Mouse (Mus musculus) liver, embryonic 15.5 days (tissue): ENCODE data around the gene Gm49353. TPM values are rescaled to one million over a fixed set of nuclear protein-coding genes. Genes with fewer than 3 reads are reported as not detected.

Experiments
- ATAC-seq: fragments of 200-750 bp; cut with Nextera tagmentation; 2 replicates; pipeline ENCODE4 v1.8.0; 2017; ENCODE audit warnings: moderate number of reproducible peaks, mild to moderate bottlenecking, moderate library complexity; ENCODE audit not compliant: insufficient read depth
- H3K27ac ChIP-seq: fragments of 300-500 bp; sonication (generic); replicated peaks from 2 replicates; pipeline ENCODE4 v1.5.1; 2015; ENCODE audit warnings: mild to moderate bottlenecking, inconsistent platforms
- H3K27me3 ChIP-seq: fragments of 300-500 bp; sonication (generic); 2 replicates; pipeline ENCODE4 v1.6.1; 2015; ENCODE audit warnings: mild to moderate bottlenecking, inconsistent platforms
- H3K36me3 ChIP-seq: fragments of 300-500 bp; sonication (generic); replicated peaks from 2 replicates; pipeline ENCODE4 v1.6.1; 2015; ENCODE audit warnings: moderate library complexity, mild to moderate bottlenecking, inconsistent platforms
- H3K4me1 ChIP-seq: fragments of 300-500 bp; sonication (generic); replicated peaks from 2 replicates; pipeline ENCODE4 v1.6.1; 2015; ENCODE audit warnings: inconsistent platforms
- H3K4me2 ChIP-seq: fragments of 300-500 bp; sonication (generic); 2 replicates; pipeline ENCODE4 v1.6.1; 2015; ENCODE audit warnings: moderate library complexity, mild to moderate bottlenecking, inconsistent platforms
- H3K4me3 ChIP-seq: fragments of 300-500 bp; sonication (generic); replicated peaks from 2 replicates; pipeline ENCODE4 v1.5.1; 2015; ENCODE audit warnings: mild to moderate bottlenecking, inconsistent platforms
- H3K9ac ChIP-seq: fragments of 300-500 bp; sonication (generic); 2 replicates; pipeline ENCODE4 v1.6.1; 2015; ENCODE audit warnings: moderate library complexity, mild to moderate bottlenecking, inconsistent platforms
- H3K9me3 ChIP-seq: fragments of 300-500 bp; sonication (generic); replicated peaks from 2 replicates; pipeline ENCODE4 v1.6.1; 2016; ENCODE audit warnings: inconsistent platforms
- WGBS: fragments of 180-500 bp; shearing (Covaris S2); methylation state at CpG from one replicate; pipeline ENCODE4 v1.1.7; 2015; ENCODE audit warnings: mixed read lengths; ENCODE audit not compliant: insufficient replicate concordance; 5-methylcytosine and 5-hydroxymethylcytosine counted together
- polyA plus RNA-seq: library from polyadenylated mRNA; unstranded; fragments of >200 nt; fragmentation: Nextera tagmentation; extraction: Ambion mirVana; gene quantifications from 2 replicates; pipeline ENCODE4 v1.2.1, GENCODE M21; 2015

The Gm49353 gene
- polyA plus RNA-seq, 1 experiment from 2014 or later, result not detected

DNA sequence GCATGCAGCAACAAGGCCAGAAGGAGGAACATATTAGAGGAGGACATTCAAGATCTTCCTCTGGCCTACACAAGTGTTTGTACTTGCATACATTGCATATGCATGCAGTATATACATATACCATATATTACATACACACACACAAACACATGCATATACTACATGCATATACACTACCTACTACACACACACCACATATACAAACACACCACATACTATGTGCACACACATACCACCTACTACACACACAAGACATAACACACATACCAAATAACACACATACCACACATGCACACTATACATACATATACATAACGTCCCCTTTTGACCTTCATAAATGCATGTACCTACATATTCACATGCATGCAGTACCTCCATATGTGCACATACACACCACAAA lies 1.9 kb downstream of the Gm49353 start:
- H3K4me1 ChIP-seq, result no peaks in the 10 kb centered on the region
- H3K9ac ChIP-seq, result no peak overlapping the region
- no peak overlapping the region for H3K4me2 ChIP-seq
- ATAC-seq, result no peak
- H3K9me3 ChIP-seq, result no peaks in the 10 kb centered on the region
- WGBS, result 57% methylated on average over 1 of the region's 1 CpGs
- H3K4me3 ChIP-seq, result no peak overlapping the region
- H3K27me3 ChIP-seq, result no peaks in the 10 kb centered on the region
- no peaks in the 10 kb centered on the region for H3K36me3 ChIP-seq
- no peak overlapping the region for H3K27ac ChIP-seq

DNA sequence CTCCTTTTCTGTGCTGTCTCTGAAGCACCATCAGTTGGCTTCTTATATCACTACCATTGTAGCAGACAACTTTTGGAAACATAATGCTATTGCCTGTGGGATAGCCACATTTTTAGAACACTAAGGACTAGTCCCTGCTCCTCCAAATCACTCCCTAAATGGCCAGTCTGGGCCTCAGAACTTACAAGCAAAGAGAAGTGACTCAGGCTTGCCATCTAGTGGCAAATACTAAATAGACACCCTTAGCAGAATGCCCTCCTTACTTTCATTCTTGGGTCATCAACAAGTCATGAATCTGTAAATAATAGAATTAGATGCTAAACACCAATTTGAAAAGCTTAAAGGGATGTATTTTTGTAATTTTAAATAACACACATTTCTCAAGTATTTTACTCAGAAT lies 8.0 kb downstream of the Gm49353 start:
- no peaks in the 10 kb centered on the region for H3K4me1 ChIP-seq
- no peak overlapping the region for H3K4me2 ChIP-seq
- no peak for ATAC-seq
- no peaks in the 10 kb centered on the region for H3K9me3 ChIP-seq
- H3K27ac ChIP-seq, result no peak overlapping the region
- no peak overlapping the region for H3K4me3 ChIP-seq
- H3K9ac ChIP-seq, result no peak overlapping the region
- no peaks in the 10 kb centered on the region for H3K36me3 ChIP-seq
- no peaks in the 10 kb centered on the region for H3K27me3 ChIP-seq

DNA sequence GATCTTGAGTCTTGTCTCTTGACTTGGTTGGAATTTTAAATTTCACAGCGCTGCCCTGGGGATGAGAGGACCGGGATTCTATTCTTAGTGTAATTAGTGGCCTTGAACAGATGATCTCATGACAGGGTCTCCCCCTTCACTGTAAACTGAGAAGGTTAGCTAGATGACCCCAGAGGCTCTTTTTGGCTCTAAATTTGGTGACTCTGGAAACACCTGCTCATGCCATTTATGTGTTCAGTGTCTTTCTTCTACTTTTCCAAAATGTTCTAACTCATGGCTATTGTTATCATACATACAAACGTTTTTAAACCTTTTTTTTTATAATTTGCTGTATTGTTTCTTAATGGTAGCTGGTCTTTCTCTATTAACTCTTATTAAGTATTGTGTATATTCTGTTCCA lies 10.0 kb downstream of the Gm49353 start:
- Histone ChIP-seq H3K36me3 (no peaks in the 10 kb centered on the region), H3K4me1 (no peaks in the 10 kb centered on the region), H3K9me3 (no peaks in the 10 kb centered on the region), H3K4me3 (no peak overlapping the region), H3K27me3 (no peaks in the 10 kb centered on the region), H3K4me2 (no peak overlapping the region), H3K9ac (no peak overlapping the region), H3K27ac (no peak overlapping the region)
- no peak for ATAC-seq
- 42% methylated on average over 3 of the region's 3 CpGs for WGBS

DNA sequence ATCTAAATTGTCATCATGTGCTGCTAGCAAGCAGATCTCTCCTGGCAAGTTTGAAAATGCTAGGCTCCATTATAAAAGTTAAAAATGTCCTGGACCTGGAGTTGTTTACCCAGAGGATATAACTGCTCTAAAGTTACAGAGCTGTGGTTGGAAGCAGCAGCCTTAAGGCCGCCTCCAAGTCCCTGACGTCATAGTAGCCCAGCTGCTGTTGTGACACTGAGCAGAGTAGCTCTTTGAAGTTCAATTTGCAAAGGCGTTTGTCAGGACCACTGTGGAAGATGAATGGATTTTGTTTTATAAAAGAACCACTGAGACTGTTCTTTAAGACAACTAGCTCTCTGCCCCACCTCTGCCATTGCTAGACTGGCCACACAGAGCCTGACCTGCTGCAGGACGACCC lies 12.7 kb downstream of the Gm49353 start, which contains the start of gene 9330159F19Rik:
Gene 9330159F19Rik (plus strand): TSS at position 154 of the 400 bp plus-strand sequence.
- Histone ChIP-seq H3K9me3 (no peaks in the 10 kb centered on the region), H3K36me3 (no peaks in the 10 kb centered on the region), H3K4me1 (no peaks in the 10 kb centered on the region), H3K9ac (no peak within 1 kb of the TSS), H3K4me3 (no peak within 1 kb of the TSS), H3K27me3 (no peaks in the 10 kb centered on the region), H3K27ac (no peak within 1 kb of the TSS), H3K4me2 (no peak within 1 kb of the TSS)
- 14% methylated on average over 4 of the region's 4 CpGs for WGBS
- no peak for ATAC-seq

DNA sequence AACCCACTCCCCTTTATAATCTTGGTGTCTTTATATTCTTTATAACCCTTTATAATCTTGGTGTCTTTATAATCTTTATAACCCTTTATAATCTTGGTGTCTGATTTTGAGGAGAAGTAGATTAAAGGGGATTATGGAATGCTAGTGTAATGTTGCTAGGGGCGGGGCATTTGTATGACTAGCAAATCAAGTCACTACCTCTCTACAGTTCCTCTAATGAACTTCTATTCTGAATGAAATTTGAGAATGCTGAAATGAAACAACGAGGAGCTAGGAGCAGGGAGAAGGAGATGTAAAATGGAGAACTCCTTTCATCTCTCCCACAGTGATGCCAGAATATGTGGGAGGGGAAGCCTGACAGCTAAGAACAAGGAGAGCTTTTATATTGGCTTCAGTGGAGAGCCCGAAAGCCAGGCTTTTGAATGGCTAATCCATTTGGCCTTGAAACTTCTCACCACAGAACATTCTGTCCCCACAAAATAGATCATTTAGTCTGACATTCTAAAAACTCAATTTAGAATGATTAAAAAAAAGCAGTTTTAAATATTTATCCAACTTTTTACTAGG lies 14.9 kb downstream of the Gm49353 start:
- no peak for ATAC-seq
- no peaks in the 10 kb centered on the region for H3K27me3 ChIP-seq
- H3K27ac ChIP-seq, result no peak overlapping the region
- no peak overlapping the region for H3K4me3 ChIP-seq
- H3K4me2 ChIP-seq, result no peak overlapping the region
- no peaks in the 10 kb centered on the region for H3K9me3 ChIP-seq
- H3K36me3 ChIP-seq, result no peaks in the 10 kb centered on the region
- H3K9ac ChIP-seq, result no peak overlapping the region
- WGBS, result 45% methylated on average over 3 of the region's 3 CpGs
- no peaks in the 10 kb centered on the region for H3K4me1 ChIP-seq

DNA sequence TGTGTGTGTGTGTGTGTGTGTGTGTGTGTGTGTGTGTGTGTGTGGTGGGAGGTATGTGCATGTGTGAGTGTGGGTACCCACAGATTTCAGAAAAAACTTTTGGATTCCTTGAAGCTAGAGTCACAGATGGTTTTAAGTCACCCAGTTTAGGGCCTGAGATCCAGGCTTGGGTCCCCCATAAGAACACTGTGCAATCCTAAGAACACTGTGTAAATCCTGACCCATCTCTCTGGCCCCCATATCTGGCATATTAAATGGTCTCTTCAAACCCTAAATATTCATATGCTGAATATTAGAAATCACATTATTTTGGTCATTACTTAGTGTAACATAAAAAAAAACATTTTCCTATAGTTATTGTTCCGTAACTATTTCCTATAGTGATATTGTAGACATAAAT lies 18.2 kb downstream of the Gm49353 start:
- H3K4me1 ChIP-seq, result no peaks in the 10 kb centered on the region
- no peaks in the 10 kb centered on the region for H3K36me3 ChIP-seq
- no peaks in the 10 kb centered on the region for H3K27me3 ChIP-seq
- no peak overlapping the region for H3K9ac ChIP-seq
- no peak overlapping the region for H3K27ac ChIP-seq
- H3K9me3 ChIP-seq, result no peaks in the 10 kb centered on the region
- H3K4me2 ChIP-seq, result no peak overlapping the region
- 64% methylated on average over 1 of the region's 1 CpGs for WGBS
- H3K4me3 ChIP-seq, result no peak overlapping the region
- ATAC-seq, result no peak

DNA sequence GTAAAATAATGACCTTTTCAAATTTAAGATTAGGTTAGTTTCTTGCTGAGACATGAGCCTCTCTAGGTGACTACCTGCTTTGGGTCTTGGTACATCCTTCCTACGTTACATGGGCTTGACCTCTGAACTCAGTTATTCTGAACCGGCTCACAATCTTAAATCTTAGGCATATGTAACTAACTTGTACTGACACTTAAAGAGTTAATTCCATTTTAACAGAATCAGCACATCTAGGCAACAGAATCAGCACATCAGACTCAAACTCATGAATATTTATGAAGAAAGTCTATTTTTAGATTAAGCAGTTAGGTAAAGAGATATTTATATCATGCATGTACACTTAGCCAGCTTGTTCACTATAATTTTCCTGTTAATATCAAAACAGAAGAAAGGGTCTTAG lies 18.7 kb downstream of the Gm49353 start:
- Histone ChIP-seq H3K36me3 (no peaks in the 10 kb centered on the region), H3K27ac (no peak overlapping the region), H3K4me1 (no peaks in the 10 kb centered on the region), H3K4me3 (no peak overlapping the region), H3K4me2 (no peak overlapping the region), H3K9me3 (no peaks in the 10 kb centered on the region), H3K9ac (no peak overlapping the region), H3K27me3 (no peaks in the 10 kb centered on the region)
- no peak for ATAC-seq
- 70% methylated on average over 2 of the region's 2 CpGs for WGBS

DNA sequence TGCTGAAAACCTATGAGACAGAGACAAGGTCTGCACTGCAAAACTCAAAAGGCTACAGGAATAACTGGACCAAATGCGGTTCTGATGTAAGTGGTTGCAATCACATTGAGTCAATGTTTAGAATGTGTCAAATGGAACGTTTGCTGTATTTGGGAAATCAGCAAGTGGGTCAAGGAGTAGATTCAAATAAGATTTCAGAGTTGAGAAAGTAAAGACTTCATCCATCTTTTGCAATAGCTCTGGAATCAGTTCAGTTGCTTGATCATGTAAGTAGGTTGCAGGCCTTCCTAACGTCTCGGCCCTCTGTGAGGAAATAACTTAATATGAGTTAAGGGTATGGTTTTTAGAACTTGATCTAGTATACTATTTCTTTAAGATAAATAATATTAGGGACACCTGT lies 26.6 kb downstream of the Gm49353 start:
- Histone ChIP-seq H3K27ac (no peak overlapping the region), H3K9me3 (no peaks in the 10 kb centered on the region), H3K4me3 (no peak overlapping the region), H3K36me3 (no peaks in the 10 kb centered on the region), H3K27me3 (no peaks in the 10 kb centered on the region), H3K4me2 (no peak overlapping the region), H3K4me1 (no peaks in the 10 kb centered on the region), H3K9ac (no peak overlapping the region)
- WGBS, result 65% methylated on average over 4 of the region's 4 CpGs
- no peak for ATAC-seq

DNA sequence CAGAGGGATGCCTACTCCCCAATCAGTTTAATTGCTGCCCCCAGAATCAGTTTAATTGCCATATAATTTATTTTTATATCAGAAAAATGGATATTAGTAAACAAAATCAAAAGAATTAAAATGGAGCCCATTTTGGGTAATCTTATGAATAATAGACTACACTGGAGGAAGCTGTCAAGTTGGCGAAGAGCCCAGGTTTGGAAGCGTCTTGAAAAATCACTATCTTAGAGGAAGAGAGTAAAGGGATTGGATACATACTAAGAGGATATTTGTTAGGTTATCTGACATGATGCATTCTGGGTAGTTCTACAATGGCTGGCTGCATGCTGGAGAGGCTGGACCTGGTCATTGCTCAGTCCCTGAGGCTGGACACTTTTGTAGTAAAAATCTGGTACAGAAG lies 32.5 kb downstream of the Gm49353 start:
- Histone ChIP-seq H3K9me3 (no peaks in the 10 kb centered on the region), H3K36me3 (no peaks in the 10 kb centered on the region), H3K27me3 (no peaks in the 10 kb centered on the region), H3K4me1 (no peaks in the 10 kb centered on the region), H3K27ac (no peak overlapping the region), H3K4me3 (no peak overlapping the region), H3K4me2 (no peak overlapping the region), H3K9ac (no peak overlapping the region)
- 65% methylated on average over 2 of the region's 2 CpGs for WGBS
- ATAC-seq, result no peak

Other genes with a start within 250 kb of the Gm49353 start
- not detected in 2 replicates for gene 2310057J18Rik, start 212.7 kb upstream of the Gm49353 start, polyA plus RNA-seq
- 0.08 and 0.10 TPM in 2 replicates for gene Soga3, start 55.1 kb upstream of the Gm49353 start, polyA plus RNA-seq
- gene 9330159F19Rik, start 12.7 kb downstream of the Gm49353 start, polyA plus RNA-seq, result 0.05 TPM in 1 of 2 replicates, not detected in the other
- gene Echdc1, start 114.2 kb downstream of the Gm49353 start, polyA plus RNA-seq, result 17.6 and 20.1 TPM in 2 replicates
- gene Rnf146, start 163.5 kb downstream of the Gm49353 start, polyA plus RNA-seq, result 14.1 and 15.1 TPM in 2 replicates